Mouse (Mus musculus) liver, embryonic 12.5 days (tissue): ENCODE results near the gene Ccdc87. TPM values are rescaled to one million over a fixed set of nuclear protein-coding genes. Genes with fewer than 3 reads are reported as not detected.
"Not testable (repeated sequence)": the region's sequence is repeated elsewhere in the genome, so short reads cannot be mapped to it uniquely, and the experiment has no call there.

Experiments used
- ATAC-seq: fragments of 200-750 bp; cut with Nextera tagmentation; 2 replicates; pipeline ENCODE4 v1.8.0; 2017; ENCODE audit warnings: moderate number of reproducible peaks, mild to moderate bottlenecking, moderate library complexity
- H3K27ac ChIP-seq: fragments of 300-500 bp; sonication (generic); 2 replicates; pipeline ENCODE4 v1.5.1; 2016; ENCODE audit warnings: mild to moderate bottlenecking
- H3K27me3 ChIP-seq: fragments of 300-500 bp; sonication (generic); replicated peaks from 2 replicates; pipeline ENCODE4 v1.6.1; 2016; ENCODE audit warnings: mild to moderate bottlenecking, moderate library complexity
- H3K36me3 ChIP-seq: fragments of 300-500 bp; sonication (generic); 2 replicates; pipeline ENCODE4 v1.6.1; 2016; ENCODE audit warnings: mild to moderate bottlenecking, moderate library complexity
- H3K4me1 ChIP-seq: fragments of 300-500 bp; sonication (generic); 2 replicates; pipeline ENCODE4 v1.6.1; 2016
- H3K4me2 ChIP-seq: fragments of 300-500 bp; sonication (generic); 2 replicates; pipeline ENCODE4 v1.6.1; 2016; ENCODE audit warnings: mild to moderate bottlenecking, moderate library complexity
- H3K4me3 ChIP-seq: fragments of 300-500 bp; sonication (generic); 2 replicates; pipeline ENCODE4 v1.5.1; 2016; ENCODE audit warnings: mild to moderate bottlenecking, moderate library complexity
- H3K9ac ChIP-seq: fragments of 300-500 bp; sonication (generic); 2 replicates; pipeline ENCODE4 v1.6.1; 2016; ENCODE audit warnings: mild to moderate bottlenecking, moderate library complexity
- H3K9me3 ChIP-seq: fragments of 300-500 bp; sonication (generic); replicated peaks from 2 replicates; pipeline ENCODE4 v1.6.1; 2016; ENCODE audit warnings: mild to moderate bottlenecking, moderate library complexity
- WGBS: fragments of 180-500 bp; shearing (Covaris S2); methylation state at CpG from one replicate; pipeline ENCODE4 v1.1.7; 2016; ENCODE audit not compliant: insufficient replicate concordance; 5-methylcytosine and 5-hydroxymethylcytosine counted together
- polyA plus RNA-seq: library from polyadenylated mRNA; unstranded; fragments of >200 nt; fragmentation: Nextera tagmentation; extraction: Ambion mirVana; gene quantifications from 2 replicates; pipeline ENCODE4 v1.2.1, GENCODE M21; 2016

The Ccdc87 gene
- polyA plus RNA-seq, 1 experiment from 2014 or later: not detected

- peaks cover 36% of the 10 kb centered on the region for H3K4me1 ChIP-seq
- 4% methylated on average over 12 of the region's 12 CpGs for WGBS
- no peak; the same call in 1 of the 2 replicates for ATAC-seq
- H3K9ac ChIP-seq: peak overlapping the region; percentile 89
- H3K27me3 ChIP-seq: no peaks in the 10 kb centered on the region
- no peaks in the 10 kb centered on the region; the same call in 1 of the 2 replicates for H3K9me3 ChIP-seq
- peak overlapping the region; percentile 96 for H3K4me3 ChIP-seq
- H3K36me3 ChIP-seq: peaks cover 11% of the 10 kb centered on the region; the same call in 1 of the 2 replicates
- H3K27ac ChIP-seq: peak overlapping the region; percentile 96
- peak overlapping the region; percentile 90 for H3K4me2 ChIP-seq
Observed at GRCm38 (mm10) chr19:4811909-4812242, 27.3 kb upstream of the Ccdc87 start.

- ATAC-seq, H3K9me3 ChIP-seq, H3K36me3 ChIP-seq, H3K27me3 ChIP-seq: not testable (repeated sequence)
- Histone ChIP-seq H3K27ac (peak overlapping the region; percentile 96), H3K9ac (peak overlapping the region; percentile 89), H3K4me1 (peaks cover 30% of the 10 kb centered on the region), H3K4me3 (peak overlapping the region; percentile 96), H3K4me2 (peak overlapping the region; percentile 90)
- 72% methylated on average over 8 of the region's 8 CpGs for WGBS
Observed at GRCm38 (mm10) chr19:4812334-4812949, 26.7 kb upstream of the Ccdc87 start.

GRCm38 (mm10) chr19:4813015-4813414 is 26.2 kb upstream of the Ccdc87 start:
- no peak overlapping the region for H3K4me3 ChIP-seq
- peaks cover 24% of the 10 kb centered on the region for H3K4me1 ChIP-seq
- H3K9me3 ChIP-seq: no peaks in the 10 kb centered on the region; the same call in 1 of the 2 replicates
- H3K9ac ChIP-seq: no peak overlapping the region
- 0 out of 2 replicates have a peak, but pooled peaks cover 2% of the 10 kb centered on the region for H3K36me3 ChIP-seq
- no peak overlapping the region for H3K27ac ChIP-seq
- WGBS: 75% methylated on average over 6 of the region's 6 CpGs
- no peak for ATAC-seq
- H3K27me3 ChIP-seq: no peaks in the 10 kb centered on the region; the same call in 1 of the 2 replicates
- no peak overlapping the region for H3K4me2 ChIP-seq

- Histone ChIP-seq H3K4me3 (no peak overlapping the region), H3K4me1 (peaks cover 2% of the 10 kb centered on the region), H3K9me3 (no peaks in the 10 kb centered on the region; the same call in 1 of the 2 replicates), H3K4me2 (no peak overlapping the region), H3K36me3 (no peaks in the 10 kb centered on the region), H3K27me3 (no peaks in the 10 kb centered on the region; the same call in 1 of the 2 replicates), H3K9ac (no peak overlapping the region), H3K27ac (0 out of 2 replicates have a peak overlapping the region, but pooled peaks have one; percentile 21)
- ATAC-seq: no peak
- WGBS: 72% methylated on average over 1 of the region's 1 CpGs
Observed at GRCm38 (mm10) chr19:4817182-4817835, 21.9 kb upstream of the Ccdc87 start.

- H3K36me3 ChIP-seq: peaks cover 17% of the 10 kb centered on the region
- no peak overlapping the region for H3K4me2 ChIP-seq
- 65% methylated on average over 5 of the region's 5 CpGs for WGBS
Observed at GRCm38 (mm10) chr19:4820678-4821303, 18.4 kb upstream of the Ccdc87 start.

GRCm38 (mm10) chr19:4828444-4829114 is 10.6 kb upstream of the Ccdc87 start:
- 64% methylated on average over 16 of the region's 16 CpGs for WGBS
- H3K36me3 ChIP-seq: peaks cover 57% of the 10 kb centered on the region
- H3K9me3 ChIP-seq: no peaks in the 10 kb centered on the region
- no peak overlapping the region for H3K27ac ChIP-seq
- H3K4me2 ChIP-seq: no peak overlapping the region
- no peak overlapping the region for H3K4me3 ChIP-seq
- H3K27me3 ChIP-seq: no peaks in the 10 kb centered on the region
- no peak overlapping the region for H3K9ac ChIP-seq
- 0 out of 2 replicates have a peak, but pooled peaks cover 8% of the 10 kb centered on the region for H3K4me1 ChIP-seq
- no peak for ATAC-seq

More at GRCm38 (mm10) chr19:4820678-4821303, 18.4 kb upstream of the Ccdc87 start:
- no peak overlapping the region for H3K4me3 ChIP-seq
- H3K27me3 ChIP-seq: no peaks in the 10 kb centered on the region; the same call in 1 of the 2 replicates
- H3K9me3 ChIP-seq: no peaks in the 10 kb centered on the region; the same call in 1 of the 2 replicates
- H3K27ac ChIP-seq: no peak overlapping the region
- ATAC-seq: no peak
- H3K9ac ChIP-seq: no peak overlapping the region
- H3K4me1 ChIP-seq: no peaks in the 10 kb centered on the region

GRCm38 (mm10) chr19:4829156-4829555 is 10.0 kb upstream of the Ccdc87 start:
- Histone ChIP-seq H3K27ac (no peak overlapping the region), H3K4me1 (0 out of 2 replicates have a peak, but pooled peaks cover 8% of the 10 kb centered on the region), H3K4me3 (no peak overlapping the region), H3K27me3 (no peaks in the 10 kb centered on the region), H3K4me2 (no peak overlapping the region), H3K9ac (no peak overlapping the region), H3K36me3 (peaks cover 59% of the 10 kb centered on the region), H3K9me3 (no peaks in the 10 kb centered on the region)
- ATAC-seq: no peak
- 83% methylated on average over 7 of the region's 7 CpGs for WGBS

GRCm38 (mm10) chr19:4833977-4834376 is 5.2 kb upstream of the Ccdc87 start:
- 87% methylated on average over 8 of the region's 8 CpGs for WGBS
- Histone ChIP-seq H3K36me3 (peaks cover 37% of the 10 kb centered on the region), H3K4me1 (peaks cover 34% of the 10 kb centered on the region), H3K27me3 (no peaks in the 10 kb centered on the region), H3K4me2 (no peak overlapping the region), H3K27ac (no peak overlapping the region), H3K9ac (no peak overlapping the region), H3K4me3 (no peak overlapping the region), H3K9me3 (no peaks in the 10 kb centered on the region)
- ATAC-seq: no peak

- peaks cover 21% of the 10 kb centered on the region for H3K36me3 ChIP-seq
- H3K9me3 ChIP-seq: no peaks in the 10 kb centered on the region
- no peak overlapping the region for H3K4me3 ChIP-seq
- H3K27ac ChIP-seq: no peak overlapping the region
- no peak overlapping the region for H3K9ac ChIP-seq
- no peak overlapping the region for H3K4me2 ChIP-seq
- H3K4me1 ChIP-seq: peaks cover 47% of the 10 kb centered on the region
- 75% methylated on average over 2 of the region's 2 CpGs for WGBS
- peaks cover 17% of the 10 kb centered on the region for H3K27me3 ChIP-seq
- ATAC-seq: no peak
Observed at GRCm38 (mm10) chr19:4836096-4836495, 3.1 kb upstream of the Ccdc87 start.

- no peak overlapping the region for H3K27ac ChIP-seq
- H3K4me3 ChIP-seq: no peak overlapping the region
- H3K36me3 ChIP-seq: peaks cover 19% of the 10 kb centered on the region
- H3K4me1 ChIP-seq: peaks cover 48% of the 10 kb centered on the region
- H3K27me3 ChIP-seq: peaks cover 27% of the 10 kb centered on the region
- no peak overlapping the region for H3K9ac ChIP-seq
- H3K4me2 ChIP-seq: no peak overlapping the region
- 87% methylated on average over 6 of the region's 6 CpGs for WGBS
- no peak for ATAC-seq
- H3K9me3 ChIP-seq: no peaks in the 10 kb centered on the region
Observed at GRCm38 (mm10) chr19:4837049-4837448, 2.1 kb upstream of the Ccdc87 start.

GRCm38 (mm10) chr19:4838526-4839140 is 533 bp upstream of the Ccdc87 start:
- ATAC-seq: peak; percentile 56
- Histone ChIP-seq H3K9ac (peak overlapping the region; percentile 82), H3K9me3 (no peaks in the 10 kb centered on the region), H3K27ac (peak overlapping the region; percentile 68), H3K4me3 (peak overlapping the region; percentile 69), H3K36me3 (peaks cover 6% of the 10 kb centered on the region), H3K4me2 (peak overlapping the region; percentile 94), H3K4me1 (peaks cover 48% of the 10 kb centered on the region), H3K27me3 (peaks cover 41% of the 10 kb centered on the region)
- WGBS: 32% methylated on average over 10 of the region's 10 CpGs
